Mouse (Mus musculus) liver, embryonic 16.5 days (tissue): ENCODE measurements around the gene Creld2. TPM values are rescaled to one million over a fixed set of nuclear protein-coding genes. Genes with fewer than 3 reads are reported as not detected.
A peak's percentile ranks its signal among the peaks of the same experiment; 100 is the strongest.

Experiments
- ATAC-seq: fragments of 200-750 bp; cut with Nextera tagmentation; 2 replicates; pipeline ENCODE4 v1.8.0; 2017; ENCODE audit warnings: low read depth, mild to moderate bottlenecking, moderate number of reproducible peaks, moderate library complexity
- H3K27ac ChIP-seq: fragments of 300-500 bp; sonication (generic); 2 replicates; pipeline ENCODE4 v1.5.1; 2014; ENCODE audit warnings: mild to moderate bottlenecking, low read length
- H3K27me3 ChIP-seq: fragments of 300-500 bp; sonication (generic); 2 replicates; pipeline ENCODE4 v1.6.1; 2014; ENCODE audit warnings: low read depth, low read length, mixed read lengths; ENCODE audit not compliant: control insufficient read depth, insufficient read depth
- H3K36me3 ChIP-seq: fragments of 300-500 bp; sonication (generic); 2 replicates; pipeline ENCODE4 v1.6.1; 2014; ENCODE audit warnings: mild to moderate bottlenecking; ENCODE audit not compliant: control insufficient read depth, insufficient read depth
- H3K4me1 ChIP-seq: fragments of 300-500 bp; sonication (generic); 2 replicates; pipeline ENCODE4 v1.6.1; 2014; ENCODE audit warnings: low read depth, low read length, mixed read lengths; ENCODE audit not compliant: control insufficient read depth
- H3K4me2 ChIP-seq: fragments of 300-500 bp; sonication (generic); 2 replicates; pipeline ENCODE4 v1.6.1; 2014; ENCODE audit warnings: low read depth, low read length, mixed read lengths
- H3K4me3 ChIP-seq: fragments of 300-500 bp; sonication (generic); 2 replicates; pipeline ENCODE4 v1.5.1; 2014; ENCODE audit warnings: low read depth, mild to moderate bottlenecking, low read length
- H3K9ac ChIP-seq: fragments of 300-500 bp; sonication (generic); 2 replicates; pipeline ENCODE4 v1.6.1; 2014; ENCODE audit warnings: low read depth, low read length
- H3K9me3 ChIP-seq: fragments of 300-500 bp; sonication (generic); replicated peaks from 2 replicates; pipeline ENCODE4 v1.6.1; 2016; ENCODE audit warnings: low read length; ENCODE audit not compliant: control insufficient read depth
- WGBS: fragments of 180-500 bp; shearing (Covaris S2); extraction: QIAGEN DNeasy Blood & Tissue Kit; methylation state at CpG from one replicate; pipeline ENCODE4 v1.1.7; 2014; ENCODE audit not compliant: insufficient replicate concordance; 5-methylcytosine and 5-hydroxymethylcytosine counted together
- polyA plus RNA-seq: library from polyadenylated mRNA; unstranded; fragments of >200 nt; fragmentation: Nextera tagmentation; extraction: Ambion mirVana; gene quantifications from 2 replicates; pipeline ENCODE4 v1.2.1, GENCODE M21; 2015

Gene Creld2
- polyA plus RNA-seq, 1 experiment from 2014 or later = 39.7 TPM

- Histone ChIP-seq H3K27me3 (no peaks in the 10 kb centered on the region), H3K36me3 (peaks cover 6% of the 10 kb centered on the region), H3K9me3 (no peaks in the 10 kb centered on the region), H3K4me1 (peaks cover 34% of the 10 kb centered on the region), H3K4me3 (no peak overlapping the region), H3K4me2 (no peak overlapping the region), H3K27ac (peak overlapping the region; percentile 76), H3K9ac (no peak overlapping the region)
- 32% methylated on average over 5 of the region's 5 CpGs for WGBS
- ATAC-seq = peak; percentile 31
Observed at GRCm38 (mm10) chr15:88867368-88868023, 48.0 kb downstream of the Creld2 start.

GRCm38 (mm10) chr15:88868024-88868742 lies 48.7 kb downstream of the Creld2 start:
- peak; percentile 31 for ATAC-seq
- H3K4me1 ChIP-seq = peaks cover 27% of the 10 kb centered on the region

GRCm38 (mm10) chr15:88870418-88871185 lies 51.2 kb downstream of the Creld2 start:
- peak; percentile 72 for ATAC-seq
- H3K4me3 ChIP-seq = no peak overlapping the region
- no peaks in the 10 kb centered on the region for H3K27me3 ChIP-seq
- H3K27ac ChIP-seq = peak overlapping the region; percentile 70
- H3K4me2 ChIP-seq = no peak overlapping the region
- no peaks in the 10 kb centered on the region for H3K36me3 ChIP-seq
- no peak overlapping the region for H3K9ac ChIP-seq
- H3K4me1 ChIP-seq = peaks cover 15% of the 10 kb centered on the region
- 47% methylated on average over 5 of the region's 5 CpGs for WGBS
- H3K9me3 ChIP-seq = no peaks in the 10 kb centered on the region

More at GRCm38 (mm10) chr15:88868024-88868742, 48.7 kb downstream of the Creld2 start:
- Histone ChIP-seq H3K4me3 (no peak overlapping the region), H3K4me2 (no peak overlapping the region), H3K36me3 (peaks cover 6% of the 10 kb centered on the region), H3K27me3 (no peaks in the 10 kb centered on the region), H3K27ac (peak overlapping the region; percentile 76), H3K9me3 (no peaks in the 10 kb centered on the region), H3K9ac (no peak overlapping the region)
- WGBS = 74% methylated on average over 6 of the region's 6 CpGs

GRCm38 (mm10) chr15:88874061-88874460 lies 54.6 kb downstream of the Creld2 start:
- Histone ChIP-seq H3K4me1 (peaks cover 7% of the 10 kb centered on the region; the same call in 1 of the 2 replicates), H3K4me3 (no peak overlapping the region), H3K4me2 (no peak overlapping the region), H3K9me3 (no peaks in the 10 kb centered on the region), H3K9ac (no peak overlapping the region), H3K27ac (no peak overlapping the region), H3K27me3 (no peaks in the 10 kb centered on the region), H3K36me3 (no peaks in the 10 kb centered on the region)
- 62% methylated on average over 3 of the region's 3 CpGs for WGBS
- ATAC-seq = no peak

GRCm38 (mm10) chr15:88874477-88874876 lies 55.0 kb downstream of the Creld2 start:
- no peaks in the 10 kb centered on the region for H3K27me3 ChIP-seq
- WGBS = 61% methylated on average over 6 of the region's 6 CpGs
- H3K4me1 ChIP-seq = peaks cover 7% of the 10 kb centered on the region; the same call in 1 of the 2 replicates
- no peak overlapping the region for H3K4me2 ChIP-seq
- no peaks in the 10 kb centered on the region for H3K36me3 ChIP-seq
- no peaks in the 10 kb centered on the region for H3K9me3 ChIP-seq
- ATAC-seq = no peak
- no peak overlapping the region for H3K9ac ChIP-seq
- no peak overlapping the region for H3K4me3 ChIP-seq
- H3K27ac ChIP-seq = no peak overlapping the region

DNA sequence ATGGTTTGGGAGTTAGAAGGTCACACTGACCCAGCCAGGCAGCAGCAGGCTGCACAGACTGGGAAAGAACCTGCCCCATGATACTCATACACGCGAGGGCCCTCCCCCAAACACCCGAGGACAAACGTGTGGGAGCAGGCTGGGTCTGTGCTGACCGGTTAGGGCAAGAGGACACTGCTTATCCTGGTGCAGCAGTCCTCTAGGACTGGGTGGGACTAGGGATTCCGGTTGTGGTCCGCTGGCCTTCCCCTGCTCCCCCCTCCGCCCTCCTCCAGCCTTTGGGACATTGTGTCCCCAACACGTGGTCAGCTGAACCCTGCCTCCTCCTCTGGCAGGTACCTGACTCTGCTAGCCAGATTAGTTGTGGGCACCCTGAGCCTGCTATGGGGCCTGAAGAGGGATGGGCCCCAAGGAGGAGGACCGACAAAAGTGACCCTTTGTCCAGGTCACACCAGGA lies 56.2 kb downstream of the Creld2 start:
- Histone ChIP-seq H3K4me1 (peaks cover 5% of the 10 kb centered on the region; the same call in 1 of the 2 replicates), H3K9me3 (no peaks in the 10 kb centered on the region), H3K27me3 (no peaks in the 10 kb centered on the region), H3K27ac (peak overlapping the region; percentile 41; the same call in 1 of the 2 replicates), H3K9ac (no peak overlapping the region), H3K4me2 (no peak overlapping the region), H3K36me3 (no peaks in the 10 kb centered on the region), H3K4me3 (no peak overlapping the region)
- ATAC-seq = peak; percentile 84
- WGBS = 17% methylated on average over 10 of the region's 10 CpGs

Other genes starting within 250 kb of the Creld2 start
- gene Zdhhc25, start 219.3 kb upstream of the Creld2 start, polyA plus RNA-seq = not detected in 2 replicates
- gene Brd1, start 85.4 kb upstream of the Creld2 start, polyA plus RNA-seq = 6.1 and 7.0 TPM in 2 replicates
- gene Zbed4, start 68.0 kb upstream of the Creld2 start, polyA plus RNA-seq = 10.0 and 10.2 TPM in 2 replicates
- 5.5 and 6.0 TPM in 2 replicates for gene Alg12, start 328 bp upstream of the Creld2 start, polyA plus RNA-seq
- gene Pim3, start 42.5 kb downstream of the Creld2 start, polyA plus RNA-seq = 23.9 and 33.8 TPM in 2 replicates
- not detected in 2 replicates for gene Ttll8, start 134.8 kb downstream of the Creld2 start, polyA plus RNA-seq
- gene Mlc1, start 159.4 kb downstream of the Creld2 start, polyA plus RNA-seq = 0.02 TPM in 1 of 2 replicates, not detected in the other
- gene Mov10l1, start 163.3 kb downstream of the Creld2 start, polyA plus RNA-seq = not detected in 2 replicates
- not detected in 2 replicates for gene Panx2, start 240.1 kb downstream of the Creld2 start, polyA plus RNA-seq